Comparison of ENCODE assay signal across 20 mouse cellular contexts in genomic region chr9:4259074-4259473, GRCm38 (mm10). TPM values are rescaled to one million over a fixed set of nuclear protein-coding genes. Genes with fewer than 3 reads are reported as not detected.
DNase-seq lines count a peak whose midpoint lies in the region; ATAC-seq and TF ChIP-seq lines count a peak whose summit lies in the region.
"Had no signal": no experiment of that assay in that cellular context is flagged by ENCODE, and none has a peak within 500 bp of the region (broad histone marks: within the 10 kb centered on the region; RNA-seq: fewer than 3 reads in every experiment).

No protein-coding gene starts in this region.

- H3K27ac ChIP-seq in forebrain, embryonic 13.5 days: no peak overlapping the region
- no peak overlapping the region for H3K27ac ChIP-seq in forebrain, embryonic 14.5 days (ENCODE audit: low read depth, low read length)
- H3K27ac ChIP-seq in hindbrain, embryonic 14.5 days: no peak overlapping the region
- H3K27ac ChIP-seq in neural tube, embryonic 15.5 days (replicated peaks): no peak overlapping the region
- H3K27ac ChIP-seq in kidney, adult 2 months (ENCODE audit: insufficient read depth, low read depth, low read length): no peak overlapping the region
- H3K27ac ChIP-seq: heart, embryonic 13.5 days; limb, embryonic 13.5 days; liver, embryonic 15.5 days; stomach, embryonic 15.5 days had no signal

- no peak for TF ChIP-seq POLR2A in kidney, adult 2 months (IDR thresholded peaks at IDR 0.05; ENCODE audit: low read depth, low read length)

- peaks cover 16% of the 10 kb centered on the region for H3K9me3 ChIP-seq in forebrain, embryonic 13.5 days (replicated peaks)
- H3K9me3 ChIP-seq in forebrain, embryonic 14.5 days (replicated peaks; ENCODE audit: control insufficient read depth, low read length): peaks cover 10% of the 10 kb centered on the region
- peaks cover 25% of the 10 kb centered on the region for H3K9me3 ChIP-seq in megakaryocyte, embryonic 14.5 days
- H3K9me3 ChIP-seq in hindbrain, embryonic 14.5 days (ENCODE audit: control insufficient read depth, low read length): peaks cover 15% of the 10 kb centered on the region
- H3K9me3 ChIP-seq in neural tube, embryonic 15.5 days (replicated peaks): no peaks in the 10 kb centered on the region; the same call in 1 of the 2 replicates
- H3K9me3 ChIP-seq: stomach, embryonic 15.5 days had no signal

- ATAC-seq in forebrain, embryonic 13.5 days: 0 out of 2 replicates have a peak, but pooled peaks have one; percentile 43
- ATAC-seq in forebrain, embryonic 14.5 days: no peak
- no peak for ATAC-seq in megakaryocyte, adult 5-6 weeks (ENCODE audit: poor library complexity, severe bottlenecking)
- 0 out of 2 replicates have a peak, but pooled peaks have one; percentile 40 for ATAC-seq in hindbrain, embryonic 14.5 days (ENCODE audit: low FRiP score)
- 0 out of 2 replicates have a peak, but pooled peaks have one; percentile 11 for ATAC-seq in neural tube, embryonic 15.5 days (ENCODE audit: low FRiP score)
- ATAC-seq: intestine, embryonic 16.5 days had no signal

- H3K9ac ChIP-seq in forebrain, embryonic 13.5 days: no peak overlapping the region
- H3K9ac ChIP-seq in forebrain, embryonic 14.5 days (ENCODE audit: low read length): no peak overlapping the region
- H3K9ac ChIP-seq in hindbrain, embryonic 14.5 days: no peak overlapping the region
- H3K9ac ChIP-seq in neural tube, embryonic 15.5 days (replicated peaks): no peak overlapping the region
- H3K9ac ChIP-seq: heart, embryonic 13.5 days; limb, embryonic 13.5 days; liver, embryonic 15.5 days; stomach, embryonic 15.5 days had no signal

- no peaks in the 10 kb centered on the region for H3K36me3 ChIP-seq in forebrain, embryonic 13.5 days (ENCODE audit: poor library complexity, severe bottlenecking)
- H3K36me3 ChIP-seq in forebrain, embryonic 14.5 days (ENCODE audit: control insufficient read depth, insufficient read depth, low read length): no peaks in the 10 kb centered on the region
- no peaks in the 10 kb centered on the region for H3K36me3 ChIP-seq in megakaryocyte, embryonic 14.5 days (replicated peaks; ENCODE audit: low read length)
- no peaks in the 10 kb centered on the region for H3K36me3 ChIP-seq in hindbrain, embryonic 14.5 days (replicated peaks; ENCODE audit: control insufficient read depth, insufficient read depth)
- no peaks in the 10 kb centered on the region for H3K36me3 ChIP-seq in neural tube, embryonic 15.5 days
- no peaks in the 10 kb centered on the region for H3K36me3 ChIP-seq in kidney, adult 2 months (ENCODE audit: control insufficient read depth, insufficient read depth, low read length)
- H3K36me3 ChIP-seq: heart, embryonic 13.5 days; limb, embryonic 13.5 days; liver, embryonic 15.5 days; stomach, embryonic 15.5 days had no signal

- 90% methylated on average over 10 of the region's 10 CpGs for WGBS in forebrain, embryonic 13.5 days
- WGBS in forebrain, embryonic 14.5 days: 90% methylated on average over 10 of the region's 10 CpGs
- 92% methylated on average over 10 of the region's 10 CpGs for WGBS in hindbrain, embryonic 14.5 days
- 91% methylated on average over 10 of the region's 10 CpGs for WGBS in neural tube, embryonic 15.5 days
- WGBS in kidney, adult 2 months: 91% methylated on average over 10 of the region's 10 CpGs

- H3K4me1 ChIP-seq in forebrain, embryonic 13.5 days: no peaks in the 10 kb centered on the region
- H3K4me1 ChIP-seq in forebrain, embryonic 14.5 days (ENCODE audit: control insufficient read depth, insufficient read depth, low read length): no peaks in the 10 kb centered on the region
- H3K4me1 ChIP-seq in megakaryocyte, embryonic 14.5 days: no peaks in the 10 kb centered on the region
- no peaks in the 10 kb centered on the region for H3K4me1 ChIP-seq in hindbrain, embryonic 14.5 days (replicated peaks; ENCODE audit: control insufficient read depth, insufficient read depth, low read length)
- no peaks in the 10 kb centered on the region for H3K4me1 ChIP-seq in neural tube, embryonic 15.5 days
- H3K4me1 ChIP-seq in kidney, adult 2 months (ENCODE audit: control insufficient read depth, insufficient read depth, low read length): no peaks in the 10 kb centered on the region
- H3K4me1 ChIP-seq: heart, embryonic 13.5 days; limb, embryonic 13.5 days; liver, embryonic 15.5 days; stomach, embryonic 15.5 days had no signal

- TF ChIP-seq CTCF in kidney, adult 2 months (conservative IDR thresholded peaks at IDR 0.05; ENCODE audit: insufficient read depth, insufficient read length, low read depth, low read length): no peak

- H3K4me2 ChIP-seq in forebrain, embryonic 13.5 days: no peak overlapping the region
- H3K4me2 ChIP-seq in forebrain, embryonic 14.5 days (ENCODE audit: low read length): no peak overlapping the region
- H3K4me2 ChIP-seq in hindbrain, embryonic 14.5 days (replicated peaks): no peak overlapping the region
- H3K4me2 ChIP-seq in neural tube, embryonic 15.5 days: no peak overlapping the region
- H3K4me2 ChIP-seq: limb, embryonic 13.5 days; liver, embryonic 15.5 days; stomach, embryonic 15.5 days had no signal

- no peak overlapping the region for H3K4me3 ChIP-seq in forebrain, embryonic 13.5 days
- no peak overlapping the region for H3K4me3 ChIP-seq in forebrain, embryonic 14.5 days (ENCODE audit: low read depth, low read length)
- H3K4me3 ChIP-seq in megakaryocyte, embryonic 14.5 days (replicated peaks): peak overlapping the region; percentile 17
- H3K4me3 ChIP-seq in hindbrain, embryonic 14.5 days (replicated peaks; ENCODE audit: low read length): no peak overlapping the region
- no peak overlapping the region for H3K4me3 ChIP-seq in neural tube, embryonic 15.5 days (replicated peaks)
- H3K4me3 ChIP-seq in kidney, adult 2 months (ENCODE audit: insufficient read depth, low read depth, low read length): no peak overlapping the region

- no peak for DNase-seq in forebrain, embryonic 14.5 days (ENCODE audit: low spot score)
- DNase-seq in hindbrain, embryonic 14.5 days (ENCODE audit: low spot score): no peak
- DNase-seq in kidney, adult 2 months: no peak
- DNase-seq: cerebellum, adult 8-10 months; heart, adult 18-20 months; heart, postnatal 4 days; layer of hippocampus, postnatal 36 days; retina, postnatal 1 day; thymus, adult 18-20 months; thymus, postnatal 4 days had no signal

- no peaks in the 10 kb centered on the region for H3K27me3 ChIP-seq in forebrain, embryonic 13.5 days
- no peaks in the 10 kb centered on the region for H3K27me3 ChIP-seq in forebrain, embryonic 14.5 days (replicated peaks; ENCODE audit: control insufficient read depth, insufficient read depth, low read length)
- H3K27me3 ChIP-seq in megakaryocyte, embryonic 14.5 days (replicated peaks): peaks cover 1% of the 10 kb centered on the region
- no peaks in the 10 kb centered on the region for H3K27me3 ChIP-seq in hindbrain, embryonic 14.5 days (ENCODE audit: control insufficient read depth, insufficient read depth, low read length)
- H3K27me3 ChIP-seq in neural tube, embryonic 15.5 days (replicated peaks): no peaks in the 10 kb centered on the region
- H3K27me3 ChIP-seq in kidney, adult 2 months (replicated peaks; ENCODE audit: control insufficient read depth, insufficient read depth, low read length): no peaks in the 10 kb centered on the region
- H3K27me3 ChIP-seq: CH12.LX; heart, embryonic 13.5 days; limb, embryonic 13.5 days; liver, embryonic 15.5 days; stomach, embryonic 15.5 days had no signal

RNA-seq across cellular contexts. Expression of gene Aasdhppt, which starts 50.2 kb away (rescaled TPM):
- 34.2 and 35.9 TPM in 2 replicates for polyA plus RNA-seq in forebrain, embryonic 13.5 days (2015; fragmentation: Nextera tagmentation; extraction: Ambion mirVana)
- 32.9 and 40.5 TPM in 2 replicates for polyA plus RNA-seq in forebrain, embryonic 14.5 days (2014; fragmentation: Nextera tagmentation; extraction: Ambion mirVana)
- polyA plus RNA-seq in megakaryocyte, embryonic 14.5 days (2012; ENCODE audit: insufficient read depth, low replicate concordance): 0.58 and 1.3 TPM in 2 replicates
- 17.6 and 21.0 TPM in 2 replicates for total RNA-seq in megakaryocyte, adult 5-6 weeks (2015)
- total RNA-seq in megakaryocyte, adult 5-6 weeks (2017): 8.3 and 10.1 TPM in 2 replicates
- 34.0 and 36.4 TPM in 2 replicates for polyA plus RNA-seq in hindbrain, embryonic 14.5 days (2014; fragmentation: Nextera tagmentation; extraction: Ambion mirVana)
- polyA plus RNA-seq in neural tube, embryonic 15.5 days (2015; fragmentation: Nextera tagmentation; extraction: Ambion mirVana): 33.3 and 33.5 TPM in 2 replicates
- polyA plus RNA-seq in kidney, adult 2 months (2012; rRNA removed): 3.6 and 5.4 TPM in 2 replicates

RNA-seq across cellular contexts. Expression of gene Kbtbd3, which starts 50.6 kb away (rescaled TPM):
- polyA plus RNA-seq in forebrain, embryonic 13.5 days (2015; fragmentation: Nextera tagmentation; extraction: Ambion mirVana): 7.8 and 8.7 TPM in 2 replicates
- 6.6 and 8.3 TPM in 2 replicates for polyA plus RNA-seq in forebrain, embryonic 14.5 days (2014; fragmentation: Nextera tagmentation; extraction: Ambion mirVana)
- polyA plus RNA-seq in megakaryocyte, embryonic 14.5 days (2012; ENCODE audit: insufficient read depth, low replicate concordance): not detected in 2 replicates
- 3.6 and 5.1 TPM in 2 replicates for total RNA-seq in megakaryocyte, adult 5-6 weeks (2015)
- 3.3 and 3.9 TPM in 2 replicates for total RNA-seq in megakaryocyte, adult 5-6 weeks (2017)
- polyA plus RNA-seq in hindbrain, embryonic 14.5 days (2014; fragmentation: Nextera tagmentation; extraction: Ambion mirVana): 13.3 and 14.0 TPM in 2 replicates
- polyA plus RNA-seq in neural tube, embryonic 15.5 days (2015; fragmentation: Nextera tagmentation; extraction: Ambion mirVana): 13.6 and 15.6 TPM in 2 replicates
- 0.48 and 0.81 TPM in 2 replicates for polyA plus RNA-seq in kidney, adult 2 months (2012; rRNA removed)

Comparison
In these comparisons a context has a peak if more than half of its experiments do, and no peak if none do; other contexts are left out.
1. ATAC-seq: peak in forebrain, embryonic 13.5 days (single experiment), hindbrain, embryonic 14.5 days (single experiment) and neural tube, embryonic 15.5 days (single experiment); none in forebrain, embryonic 14.5 days (single experiment) and megakaryocyte, adult 5-6 weeks (single experiment).